Mouse (Mus musculus) heart, postnatal 0 days (tissue): ENCODE data around the gene Aebp1.

Source experiments
- CTCF ChIP-seq: IDR thresholded peaks from 2 replicates; pipeline ENCODE4 v1.5.1; 2016; ENCODE audit warnings: antibody characterized with exemption, control low read depth, low read depth
- EP300 ChIP-seq: IDR thresholded peaks from 2 replicates; pipeline ENCODE4 v1.6.1; 2016; ENCODE audit warnings: antibody characterized with exemption, low read depth

- TF ChIP-seq CTCF = no peak
- no peak for TF ChIP-seq EP300
Measured at GRCm38 (mm10) chr11:5852314-5852713, 9.4 kb upstream of the Aebp1 start.
